Mouse (Mus musculus) embryonic facial prominence, embryonic 11.5 days (tissue): Measurements from ENCODE around the gene Gm20388. TPM values are rescaled to one million over a fixed set of nuclear protein-coding genes. Genes with fewer than 3 reads are reported as not detected.

Source experiments
- ATAC-seq: fragments of 200-750 bp; cut with Nextera tagmentation; replicated peaks from 2 replicates; pipeline ENCODE4 v1.8.0; 2017; ENCODE audit warnings: low read depth; ENCODE audit not compliant: insufficient number of reproducible peaks, low FRiP score, low TSS enrichment
- DNase-seq: peaks from one replicate; pipeline ENCODE4 v3.0.0-alpha.2; 2015; ENCODE audit warnings: low spot score
- H3K27ac ChIP-seq: fragments of 300-500 bp; sonication (generic); replicated peaks from 2 replicates; pipeline ENCODE4 v1.5.1; 2014; ENCODE audit warnings: mild to moderate bottlenecking, low read depth, low read length, control low read depth
- H3K27me3 ChIP-seq: fragments of 300-500 bp; sonication (generic); 2 replicates; pipeline ENCODE4 v1.6.1; 2014; ENCODE audit warnings: mild to moderate bottlenecking, low read length, moderate library complexity, mixed read lengths; ENCODE audit not compliant: control insufficient read depth, insufficient read depth
- H3K36me3 ChIP-seq: fragments of 300-500 bp; sonication (generic); replicated peaks from 2 replicates; pipeline ENCODE4 v1.6.1; 2014; ENCODE audit warnings: low read depth, mild to moderate bottlenecking, low read length, moderate library complexity, mixed read lengths; ENCODE audit not compliant: control insufficient read depth, insufficient read depth
- H3K4me1 ChIP-seq: fragments of 300-500 bp; sonication (generic); 2 replicates; pipeline ENCODE4 v1.6.1; 2014; ENCODE audit warnings: low read length, mixed read lengths; ENCODE audit not compliant: control insufficient read depth, insufficient read depth
- H3K4me2 ChIP-seq: fragments of 300-500 bp; sonication (generic); 2 replicates; pipeline ENCODE4 v1.6.1; 2014; ENCODE audit warnings: low read depth, mild to moderate bottlenecking, control low read depth, low read length, moderate library complexity
- H3K4me3 ChIP-seq: fragments of 300-500 bp; sonication (generic); 2 replicates; pipeline ENCODE4 v1.5.1; 2014; ENCODE audit warnings: low read depth, low read length, control low read depth
- H3K9ac ChIP-seq: fragments of 300-500 bp; sonication (generic); replicated peaks from 2 replicates; pipeline ENCODE4 v1.6.1; 2014; ENCODE audit warnings: mild to moderate bottlenecking, control low read depth, low read length
- H3K9me3 ChIP-seq: fragments of 300-500 bp; sonication (generic); replicated peaks from 2 replicates; pipeline ENCODE4 v1.6.1; 2016; ENCODE audit warnings: mild to moderate bottlenecking, low read length, inconsistent platforms, mixed read lengths; ENCODE audit not compliant: control insufficient read depth
- WGBS: fragments of 180-500 bp; shearing (Covaris S2); extraction: QIAGEN DNeasy Blood & Tissue Kit; methylation state at CpG from one replicate; pipeline ENCODE4 v1.1.7; 2014; 5-methylcytosine and 5-hydroxymethylcytosine counted together
- polyA plus RNA-seq: library from polyadenylated mRNA; unstranded; fragments of >200 nt; fragmentation: Nextera tagmentation; extraction: Ambion mirVana; gene quantifications from 2 replicates; pipeline ENCODE4 v1.2.1, GENCODE M21; 2014

Gm20388 gene
- polyA plus RNA-seq, 1 experiment from 2014 or later = 3.1 TPM

DNA sequence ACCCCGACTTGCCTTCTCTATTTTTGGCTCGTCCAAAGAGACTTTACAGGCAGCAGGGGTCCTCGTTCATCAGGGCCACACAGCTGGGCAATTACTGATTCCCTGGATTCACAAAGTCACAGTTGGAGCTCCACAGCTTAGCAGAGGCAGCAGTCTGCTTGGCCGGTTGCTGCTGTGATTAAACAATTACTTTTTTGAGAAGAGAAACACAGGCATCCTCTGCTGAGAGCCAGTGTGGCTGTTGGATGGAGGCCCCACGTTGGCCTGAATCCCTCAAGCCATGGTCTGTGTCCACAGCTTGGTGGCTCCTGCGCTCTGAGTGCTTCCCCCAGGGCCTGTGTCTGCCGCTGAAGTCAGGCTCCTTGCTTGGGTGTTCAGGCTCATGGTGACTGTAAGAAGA is 2904.0 kb downstream of the Gm20388 start:
- Histone ChIP-seq H3K9ac (no peak overlapping the region), H3K4me2 (no peak overlapping the region; the same call in 1 of the 2 replicates), H3K27me3 (no peaks in the 10 kb centered on the region), H3K9me3 (no peaks in the 10 kb centered on the region), H3K4me1 (0 out of 2 replicates have a peak, but pooled peaks cover 2% of the 10 kb centered on the region), H3K36me3 (no peaks in the 10 kb centered on the region), H3K4me3 (no peak overlapping the region), H3K27ac (no peak overlapping the region)
- no peak for ATAC-seq
- 19% methylated on average over 7 of the region's 7 CpGs for WGBS
- no peak for DNase-seq

- Histone ChIP-seq H3K9ac (no peak overlapping the region), H3K4me3 (no peak overlapping the region), H3K9me3 (no peaks in the 10 kb centered on the region), H3K4me1 (0 out of 2 replicates have a peak, but pooled peaks cover 2% of the 10 kb centered on the region), H3K4me2 (no peak overlapping the region), H3K27ac (no peak overlapping the region), H3K27me3 (no peaks in the 10 kb centered on the region), H3K36me3 (no peaks in the 10 kb centered on the region)
- ATAC-seq (no peak), DNase-seq (no peak)
- 89% methylated on average over 6 of the region's 6 CpGs for WGBS
Observed at GRCm38 (mm10) chr8:122816965-122817364, 2906.3 kb downstream of the Gm20388 start.

- no peaks in the 10 kb centered on the region for H3K36me3 ChIP-seq
- DNase-seq (no peak), ATAC-seq (no peak)
- H3K27ac ChIP-seq = no peak overlapping the region
- H3K27me3 ChIP-seq = no peaks in the 10 kb centered on the region
- H3K9me3 ChIP-seq = no peaks in the 10 kb centered on the region
- no peak overlapping the region for H3K4me2 ChIP-seq
- H3K9ac ChIP-seq = no peak overlapping the region
- no peak overlapping the region for H3K4me3 ChIP-seq
- WGBS = 36% methylated on average over 13 of the region's 13 CpGs
- 0 out of 2 replicates have a peak, but pooled peaks cover 2% of the 10 kb centered on the region for H3K4me1 ChIP-seq
Observed at GRCm38 (mm10) chr8:122817724-122818496, 2907.3 kb downstream of the Gm20388 start.

- no peak overlapping the region for H3K4me2 ChIP-seq
- H3K36me3 ChIP-seq = no peaks in the 10 kb centered on the region
- H3K9ac ChIP-seq = no peak overlapping the region
- H3K4me3 ChIP-seq = no peak overlapping the region
- DNase-seq = no peak
- H3K9me3 ChIP-seq = no peaks in the 10 kb centered on the region
- 0 out of 2 replicates have a peak, but pooled peaks cover 2% of the 10 kb centered on the region for H3K4me1 ChIP-seq
- 76% methylated on average over 11 of the region's 11 CpGs for WGBS
- no peak for ATAC-seq
- H3K27ac ChIP-seq = no peak overlapping the region
- H3K27me3 ChIP-seq = no peaks in the 10 kb centered on the region
Observed at GRCm38 (mm10) chr8:122819776-122820175, 2909.1 kb downstream of the Gm20388 start.

DNA sequence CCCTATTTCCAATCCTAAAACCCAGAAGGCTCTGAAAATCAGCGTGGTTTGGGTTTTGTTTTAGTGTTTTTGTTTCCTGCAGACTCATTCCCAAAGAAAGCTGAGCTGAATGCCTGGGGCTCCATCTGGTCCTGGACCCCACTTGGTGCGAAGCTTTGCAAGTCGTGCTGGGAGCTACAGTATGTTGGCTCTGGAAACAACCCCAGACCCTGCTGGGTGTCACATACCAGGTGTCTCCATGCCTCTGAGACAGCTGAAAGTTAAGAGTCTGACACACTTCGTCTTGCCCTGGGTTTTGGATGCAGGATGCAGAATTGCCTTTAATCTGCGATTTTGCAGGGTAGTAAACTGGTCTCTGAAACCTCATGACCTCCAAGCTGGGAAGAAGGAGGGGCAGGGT is 2913.9 kb downstream of the Gm20388 start:
- DNase-seq (peak; percentile 19), ATAC-seq (no peak)
- no peak overlapping the region for H3K27ac ChIP-seq
- no peak overlapping the region for H3K9ac ChIP-seq
- H3K27me3 ChIP-seq = no peaks in the 10 kb centered on the region
- H3K36me3 ChIP-seq = no peaks in the 10 kb centered on the region
- H3K4me1 ChIP-seq = no peaks in the 10 kb centered on the region
- no peaks in the 10 kb centered on the region for H3K9me3 ChIP-seq
- 30% methylated on average over 5 of the region's 5 CpGs for WGBS
- no peak overlapping the region for H3K4me2 ChIP-seq
- no peak overlapping the region for H3K4me3 ChIP-seq

DNA sequence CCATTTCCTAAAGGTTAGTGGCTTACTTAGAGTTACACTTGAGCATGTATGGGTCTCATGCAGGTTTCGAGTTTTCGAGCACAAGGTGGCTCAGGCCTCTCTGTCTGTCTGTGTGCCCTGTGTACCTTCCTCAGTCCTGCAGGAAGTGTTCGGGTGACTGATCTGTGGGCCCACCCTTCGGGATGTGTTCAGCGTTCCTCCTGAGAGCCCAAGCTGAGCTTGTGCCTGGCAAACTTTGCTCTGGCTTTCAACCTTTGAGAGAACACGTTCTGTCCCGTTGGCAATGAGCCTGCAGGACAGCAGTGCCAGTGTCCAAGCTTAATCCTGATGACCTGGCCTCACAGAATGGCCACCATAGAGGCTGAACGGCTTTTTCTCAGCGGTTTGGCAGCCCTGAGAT is 2914.3 kb downstream of the Gm20388 start:
- Histone ChIP-seq H3K9me3 (no peaks in the 10 kb centered on the region), H3K36me3 (no peaks in the 10 kb centered on the region), H3K4me3 (no peak overlapping the region), H3K4me2 (no peak overlapping the region), H3K27ac (no peak overlapping the region), H3K27me3 (no peaks in the 10 kb centered on the region), H3K9ac (no peak overlapping the region), H3K4me1 (no peaks in the 10 kb centered on the region)
- 78% methylated on average over 9 of the region's 9 CpGs for WGBS
- DNase-seq (no peak), ATAC-seq (no peak)

- DNase-seq = no peak
- Histone ChIP-seq H3K9ac (no peak overlapping the region), H3K27me3 (no peaks in the 10 kb centered on the region), H3K4me2 (no peak overlapping the region), H3K36me3 (no peaks in the 10 kb centered on the region), H3K4me3 (no peak overlapping the region), H3K27ac (no peak overlapping the region), H3K4me1 (no peaks in the 10 kb centered on the region), H3K9me3 (no peaks in the 10 kb centered on the region)
- no peak for ATAC-seq
- WGBS = 85% methylated on average over 8 of the region's 8 CpGs
Observed at GRCm38 (mm10) chr8:122825408-122825807, 2914.8 kb downstream of the Gm20388 start.

GRCm38 (mm10) chr8:122829396-122829795 is 2918.8 kb downstream of the Gm20388 start:
- H3K9ac ChIP-seq = no peak overlapping the region
- no peak overlapping the region for H3K4me2 ChIP-seq
- no peaks in the 10 kb centered on the region for H3K9me3 ChIP-seq
- ATAC-seq (no peak), DNase-seq (no peak)
- no peak overlapping the region for H3K27ac ChIP-seq
- H3K4me3 ChIP-seq = no peak overlapping the region
- H3K27me3 ChIP-seq = no peaks in the 10 kb centered on the region
- H3K4me1 ChIP-seq = no peaks in the 10 kb centered on the region
- H3K36me3 ChIP-seq = no peaks in the 10 kb centered on the region
- 79% methylated on average over 3 of the region's 3 CpGs for WGBS
